Mouse (Mus musculus): ENCODE measurements at regions not wholly inside any gene's neighbourhood (a gene's known extent, or its start where the extent isn't known, plus 50 kb on each side); places are given as distances from the start of the nearest gene placed in this dataset.

- no peak for TF ChIP-seq CTCF (IDR thresholded peaks at IDR 0.05; ENCODE audit: low read depth)
- TF ChIP-seq EP300 (IDR thresholded peaks at IDR 0.05; ENCODE audit: low read depth) = no peak
These were observed 64.7 kb upstream of the Gm10181 start for GRCm38 (mm10) chr9:25024486-25024885.

Measured in liver, embryonic 14.5 days (tissue).